Mouse (Mus musculus) E14TG2a.4 (cell line): Measurements from ENCODE around the gene Mob3c.

Experiments used
- CTCF ChIP-seq: conservative IDR thresholded peaks from 2 replicates; pipeline ENCODE4 v1.5.1; 2014; ENCODE audit warnings: low read length
- NANOG ChIP-seq: IDR thresholded peaks from 2 replicates; pipeline ENCODE4 v1.6.1; 2014; ENCODE audit warnings: borderline replicate concordance, low read length, mixed read lengths
- POU5F1 ChIP-seq: IDR thresholded peaks from 2 replicates; pipeline ENCODE4 v1.6.1; 2014; ENCODE audit warnings: low read length, borderline replicate concordance

GRCm38 (mm10) chr4:115848990-115849677, 21.2 kb downstream of the Mob3c start:
- no peak for TF ChIP-seq CTCF
- TF ChIP-seq NANOG = no peak
- no peak for TF ChIP-seq POU5F1
